Mouse (Mus musculus) midbrain, postnatal 0 days (tissue): ENCODE measurements at regions not wholly inside any gene's neighbourhood (a gene's known extent, or its start where the extent isn't known, plus 50 kb on each side); places are given as distances from the start of the nearest gene placed in this dataset.

Experiments
- ATAC-seq: fragments of 200-750 bp; cut with Nextera tagmentation; 2 replicates; pipeline ENCODE4 v1.8.0; 2017; ENCODE audit warnings: moderate number of reproducible peaks, mild to moderate bottlenecking, moderate TSS enrichment, moderate library complexity; ENCODE audit not compliant: low FRiP score
- DNase-seq: peaks from one replicate; pipeline ENCODE4 v3.0.0-alpha.2; 2015; ENCODE audit warnings: low spot score
- H3K27ac ChIP-seq: fragments of 300-500 bp; sonication (generic); 2 replicates; pipeline ENCODE4 v1.5.1; 2014; ENCODE audit warnings: low read depth, mild to moderate bottlenecking, low read length, mixed read lengths
- H3K27me3 ChIP-seq: fragments of 300-500 bp; sonication (generic); 2 replicates; pipeline ENCODE4 v1.6.1; 2014; ENCODE audit warnings: low read length, control low read depth, mixed read lengths; ENCODE audit not compliant: insufficient read depth
- H3K36me3 ChIP-seq: fragments of 300-500 bp; sonication (generic); 2 replicates; pipeline ENCODE4 v1.6.1; 2014; ENCODE audit warnings: low read length, control low read depth, mixed read lengths; ENCODE audit not compliant: insufficient read depth
- H3K4me1 ChIP-seq: fragments of 300-500 bp; sonication (generic); 2 replicates; pipeline ENCODE4 v1.6.1; 2014; ENCODE audit warnings: mild to moderate bottlenecking, control low read depth, antibody characterized with exemption, low read length, mixed read lengths; ENCODE audit not compliant: insufficient read depth
- H3K4me2 ChIP-seq: fragments of 300-500 bp; sonication (generic); 2 replicates; pipeline ENCODE4 v1.6.1; 2014; ENCODE audit warnings: low read depth, mild to moderate bottlenecking, low read length, mixed read lengths; ENCODE audit not compliant: poor library complexity, severe bottlenecking
- H3K4me3 ChIP-seq: fragments of 300-500 bp; sonication (generic); 2 replicates; pipeline ENCODE4 v1.5.1; 2014; ENCODE audit warnings: low read depth, mild to moderate bottlenecking, low read length, moderate library complexity
- H3K9ac ChIP-seq: fragments of 300-500 bp; sonication (generic); replicated peaks from 2 replicates; pipeline ENCODE4 v1.6.1; 2014; ENCODE audit warnings: mild to moderate bottlenecking, low read length, moderate library complexity, mixed read lengths; ENCODE audit not compliant: poor library complexity, severe bottlenecking
- H3K9me3 ChIP-seq: fragments of 300-500 bp; sonication (generic); 2 replicates; pipeline ENCODE4 v1.6.1; 2016; ENCODE audit warnings: low read length, control low read depth
- CTCF ChIP-seq: IDR thresholded peaks from 2 replicates; pipeline ENCODE4 v1.5.1; 2016; ENCODE audit warnings: antibody characterized with exemption, mild to moderate bottlenecking
- WGBS: fragments of 180-500 bp; shearing (Covaris S2); extraction: QIAGEN DNeasy Blood & Tissue Kit; methylation state at CpG from one replicate; pipeline ENCODE4 v1.1.7; 2014; 5-methylcytosine and 5-hydroxymethylcytosine counted together

GRCm38 (mm10) chr10:6026317-6026716 is 104.1 kb upstream of the Rgs17 start:
- Histone ChIP-seq H3K4me3 (no peak overlapping the region), H3K4me2 (no peak overlapping the region), H3K4me1 (no peaks in the 10 kb centered on the region), H3K36me3 (no peaks in the 10 kb centered on the region), H3K27me3 (no peaks in the 10 kb centered on the region), H3K27ac (no peak overlapping the region), H3K9me3 (no peaks in the 10 kb centered on the region), H3K9ac (no peak overlapping the region)
- no peak for ATAC-seq
- DNase-seq = peak; percentile 30
- no peak for TF ChIP-seq CTCF
- 61% methylated on average over 5 of the region's 5 CpGs for WGBS

- Histone ChIP-seq H3K4me2 (no peak overlapping the region), H3K4me1 (no peaks in the 10 kb centered on the region), H3K9ac (no peak overlapping the region), H3K36me3 (no peaks in the 10 kb centered on the region), H3K9me3 (no peaks in the 10 kb centered on the region), H3K27ac (no peak overlapping the region), H3K4me3 (no peak overlapping the region), H3K27me3 (no peaks in the 10 kb centered on the region)
- ATAC-seq = no peak
- WGBS = 65% methylated on average over 2 of the region's 2 CpGs
- no peak for TF ChIP-seq CTCF
- DNase-seq = no peak
These were observed 100.5 kb upstream of the Rgs17 start for GRCm38 (mm10) chr10:6022609-6023283.

DNA sequence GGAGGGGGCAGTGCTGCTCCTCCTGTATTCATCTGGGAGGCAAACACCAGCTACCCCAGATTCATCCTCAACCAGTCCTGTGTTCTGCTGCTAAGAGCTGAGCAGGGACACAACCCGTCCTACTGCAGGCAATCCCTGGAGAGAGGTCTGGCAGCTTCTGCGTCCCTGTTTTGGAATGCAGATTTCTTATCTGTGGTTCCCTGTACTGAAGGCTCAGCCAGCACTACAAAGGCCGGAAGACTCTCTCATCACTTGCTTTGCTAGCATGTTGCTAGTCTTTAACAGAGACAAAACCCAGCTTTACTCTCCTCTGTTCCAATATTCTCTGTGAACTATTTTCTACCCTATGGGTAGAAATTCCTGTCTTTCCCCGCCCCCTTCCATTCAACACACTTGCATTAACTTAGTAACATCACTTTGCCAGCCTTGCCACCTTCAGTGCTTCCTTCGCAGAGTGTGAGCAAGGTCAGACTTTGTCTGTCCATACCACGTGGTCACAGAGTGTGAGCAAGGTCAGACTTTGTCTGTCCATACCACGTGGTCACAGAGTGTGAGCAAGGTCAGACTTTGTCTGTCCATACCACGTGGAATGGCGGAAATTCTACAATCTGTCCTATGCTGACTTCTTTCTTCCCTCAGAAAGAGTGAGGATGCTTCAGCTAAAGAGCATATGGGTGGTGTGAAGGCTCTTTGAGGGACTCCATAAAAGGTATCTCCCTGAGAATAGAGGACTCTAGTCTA is 98.9 kb upstream of the Rgs17 start:
- Histone ChIP-seq H3K4me1 (no peaks in the 10 kb centered on the region), H3K9me3 (no peaks in the 10 kb centered on the region), H3K4me3 (no peak overlapping the region), H3K4me2 (no peak overlapping the region), H3K36me3 (no peaks in the 10 kb centered on the region), H3K27ac (no peak overlapping the region), H3K27me3 (no peaks in the 10 kb centered on the region), H3K9ac (no peak overlapping the region)
- no peak for TF ChIP-seq CTCF
- 63% methylated on average over 9 of the region's 9 CpGs for WGBS
- ATAC-seq = no peak
- no peak for DNase-seq

- Histone ChIP-seq H3K4me2 (no peak overlapping the region), H3K27me3 (no peaks in the 10 kb centered on the region), H3K9ac (no peak overlapping the region), H3K4me1 (no peaks in the 10 kb centered on the region), H3K36me3 (no peaks in the 10 kb centered on the region), H3K27ac (no peak overlapping the region), H3K4me3 (no peak overlapping the region), H3K9me3 (no peaks in the 10 kb centered on the region)
- TF ChIP-seq CTCF = no peak
- ATAC-seq (no peak), DNase-seq (no peak)
- WGBS = 72% methylated on average over 4 of the region's 4 CpGs
These were observed 91.5 kb upstream of the Rgs17 start for GRCm38 (mm10) chr10:6013743-6014142.

DNA sequence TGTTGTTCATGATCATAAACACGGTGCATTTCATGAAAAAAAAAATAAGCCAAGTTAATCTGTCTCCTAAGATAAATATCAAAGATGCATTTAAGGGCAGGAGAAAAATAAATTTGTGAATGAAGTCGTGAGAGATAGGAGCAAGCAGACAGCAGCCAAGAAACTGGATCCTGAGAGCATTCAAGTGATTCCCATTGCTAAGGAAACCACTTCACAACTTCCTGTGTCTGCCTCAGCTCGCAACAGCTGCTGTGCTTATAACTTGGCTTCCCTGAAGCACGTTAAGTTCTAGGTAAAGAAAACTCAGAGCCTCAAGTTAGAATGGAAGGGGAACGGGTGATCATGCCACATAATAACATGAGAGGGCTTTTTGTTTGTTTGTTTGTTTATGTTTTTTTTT is 89.3 kb upstream of the Rgs17 start:
- H3K9ac ChIP-seq = no peak overlapping the region
- ATAC-seq = no peak
- no peak overlapping the region for H3K4me2 ChIP-seq
- WGBS = 67% methylated on average over 5 of the region's 5 CpGs
- no peaks in the 10 kb centered on the region for H3K36me3 ChIP-seq
- H3K9me3 ChIP-seq = no peaks in the 10 kb centered on the region
- H3K4me3 ChIP-seq = no peak overlapping the region
- no peak for TF ChIP-seq CTCF
- no peak overlapping the region for H3K27ac ChIP-seq
- H3K4me1 ChIP-seq = no peaks in the 10 kb centered on the region
- DNase-seq = no peak
- H3K27me3 ChIP-seq = no peaks in the 10 kb centered on the region

- Histone ChIP-seq H3K27me3 (no peaks in the 10 kb centered on the region), H3K4me2 (no peak overlapping the region), H3K9me3 (no peaks in the 10 kb centered on the region), H3K4me3 (no peak overlapping the region), H3K36me3 (no peaks in the 10 kb centered on the region), H3K27ac (no peak overlapping the region), H3K4me1 (no peaks in the 10 kb centered on the region), H3K9ac (no peak overlapping the region)
- 32% methylated on average over 5 of the region's 5 CpGs for WGBS
- TF ChIP-seq CTCF = no peak
- DNase-seq = no peak
- ATAC-seq = no peak
These were observed 88.8 kb upstream of the Rgs17 start for GRCm38 (mm10) chr10:6011029-6011428.
